Mouse (Mus musculus): ENCODE results near the gene Chmp4b.
A peak's percentile ranks its signal among the peaks of the same experiment; 100 is the strongest.

Gene Chmp4b

DNA sequence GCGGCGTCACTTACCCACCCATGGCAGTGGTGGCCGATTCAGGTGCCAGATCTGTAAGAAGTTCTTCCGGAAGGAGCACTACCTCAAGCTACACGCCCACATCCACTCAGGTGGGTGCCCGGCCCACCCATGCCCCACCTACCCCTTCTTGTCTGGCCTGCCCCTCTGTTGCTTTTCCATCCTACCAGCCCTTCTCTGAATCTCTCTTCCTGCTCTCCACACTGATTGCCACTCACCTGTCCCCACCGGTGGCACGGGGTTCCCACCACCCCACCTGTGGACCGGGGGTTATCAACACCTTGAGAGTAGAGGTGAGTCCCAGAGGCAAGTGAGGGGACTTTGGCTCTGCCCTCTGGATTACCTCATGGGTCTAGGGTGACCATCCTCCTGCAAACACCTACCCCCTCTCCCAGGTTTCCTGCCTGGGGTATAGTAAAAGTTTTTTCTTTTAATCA lies 9.5 kb upstream of the Chmp4b start:
- peak; percentile 41 for DNase-seq

DNA sequence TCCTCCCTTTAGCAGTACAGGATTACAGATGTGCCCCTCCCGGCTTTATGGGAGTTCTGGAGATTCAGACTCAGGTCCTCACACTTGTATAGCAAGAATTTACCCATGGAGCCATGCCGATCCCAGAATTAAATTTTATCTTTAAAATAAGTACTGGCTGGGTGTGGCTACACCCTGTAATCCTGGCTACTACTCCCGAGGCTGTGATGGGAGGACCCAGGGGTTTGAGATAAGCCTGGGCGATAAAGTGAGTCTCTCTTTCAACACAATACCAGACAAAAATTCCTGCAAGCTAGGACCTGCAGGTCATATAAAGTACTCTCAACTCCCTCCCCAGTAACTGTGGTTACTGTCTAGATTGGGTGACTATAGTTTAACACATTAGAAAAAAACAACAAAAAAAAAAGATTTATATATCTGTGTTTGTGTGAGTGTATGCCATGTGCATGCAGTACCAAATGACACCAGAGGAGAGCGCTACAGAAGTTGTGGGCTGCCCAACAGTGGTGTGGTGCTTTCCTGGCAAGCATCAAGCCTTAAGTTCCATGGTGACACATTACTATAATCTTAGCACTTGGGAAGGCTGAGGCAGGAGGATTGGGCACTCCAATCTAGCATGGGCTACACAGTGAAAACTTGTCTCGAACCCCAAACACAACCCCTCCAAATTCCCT lies 8.7 kb upstream of the Chmp4b start:
- DNase-seq: no peak

DNA sequence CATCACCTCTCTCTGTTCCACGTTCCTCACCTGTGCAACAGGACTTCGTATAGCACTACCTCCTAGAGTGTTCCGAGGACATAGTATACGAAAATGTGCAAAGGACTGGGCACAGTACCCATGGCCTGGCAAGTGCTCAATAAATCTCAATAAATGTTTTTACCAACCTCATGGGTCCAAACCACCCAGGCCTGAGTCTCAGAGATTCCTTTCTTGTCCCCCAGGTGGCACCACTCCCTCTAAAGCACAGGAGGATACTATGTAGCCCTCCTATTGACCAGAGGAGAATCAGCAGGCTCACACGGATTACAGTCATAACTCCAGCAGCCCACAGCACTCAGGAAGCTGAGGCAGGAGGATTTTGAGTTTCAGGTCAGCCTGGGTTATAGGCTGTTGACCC lies 4.9 kb upstream of the Chmp4b start:
- DNase-seq: peak; percentile 36

DNA sequence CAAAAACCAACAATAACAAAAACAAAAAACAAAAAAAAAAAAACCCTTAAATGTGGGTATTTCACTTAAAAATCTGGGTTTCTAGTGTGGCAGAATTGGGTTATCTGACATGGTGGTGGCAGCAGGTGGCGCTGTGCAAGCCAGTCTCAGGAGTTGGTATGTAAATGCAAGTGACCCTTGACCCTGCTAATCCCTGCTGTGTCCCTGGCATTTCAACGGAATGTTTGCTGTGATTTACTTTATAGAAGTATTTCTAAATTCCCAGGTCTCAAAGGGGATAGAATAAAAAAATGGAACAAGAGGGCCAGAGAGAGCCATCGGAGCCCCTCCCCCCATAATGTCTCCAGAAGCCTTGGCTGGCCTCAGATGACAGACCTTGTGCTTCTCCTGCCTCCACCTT lies 3.4 kb upstream of the Chmp4b start:
- peak; percentile 71 for DNase-seq

DNA sequence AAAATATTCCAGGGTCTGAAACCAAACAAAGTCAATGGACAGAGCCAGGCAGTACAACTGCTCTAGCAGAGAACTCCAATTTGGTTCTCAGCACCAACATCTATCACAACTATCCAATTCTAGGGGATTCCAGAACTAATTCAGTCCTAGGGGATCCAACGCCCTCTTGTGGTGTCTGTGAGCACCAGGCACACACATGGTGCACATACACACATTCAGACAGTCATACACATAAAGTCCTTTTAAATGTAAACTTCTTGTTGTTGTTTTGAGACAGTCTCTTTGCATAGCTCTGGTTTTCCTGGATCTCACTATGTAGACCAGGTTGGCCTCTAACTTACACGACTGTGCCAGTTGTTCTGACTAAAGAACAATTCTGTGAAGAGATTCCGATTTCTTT lies 1.1 kb upstream of the Chmp4b start:
- DNase-seq: no peak

DNA sequence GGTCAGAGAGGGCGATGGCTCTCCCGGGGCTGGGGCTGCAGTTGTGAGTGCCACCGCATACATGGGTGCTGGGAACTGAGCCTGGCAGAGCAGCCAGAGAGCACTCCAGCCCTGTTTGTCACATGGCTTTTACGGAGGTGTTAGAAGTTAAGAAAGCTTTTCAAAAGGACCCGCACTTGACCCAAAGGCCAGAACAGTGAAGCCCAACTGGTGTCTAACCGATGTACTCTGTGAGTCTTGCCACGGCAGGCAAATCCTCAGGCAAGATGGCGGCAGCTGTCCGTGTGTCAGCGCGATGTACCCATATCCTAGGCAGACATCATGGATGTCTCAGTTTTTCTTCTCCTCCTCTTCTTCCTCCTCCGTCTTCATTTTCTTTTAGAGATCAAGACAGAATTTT lies 3.5 kb downstream of the Chmp4b start:
- DNase-seq: no peak

DNA sequence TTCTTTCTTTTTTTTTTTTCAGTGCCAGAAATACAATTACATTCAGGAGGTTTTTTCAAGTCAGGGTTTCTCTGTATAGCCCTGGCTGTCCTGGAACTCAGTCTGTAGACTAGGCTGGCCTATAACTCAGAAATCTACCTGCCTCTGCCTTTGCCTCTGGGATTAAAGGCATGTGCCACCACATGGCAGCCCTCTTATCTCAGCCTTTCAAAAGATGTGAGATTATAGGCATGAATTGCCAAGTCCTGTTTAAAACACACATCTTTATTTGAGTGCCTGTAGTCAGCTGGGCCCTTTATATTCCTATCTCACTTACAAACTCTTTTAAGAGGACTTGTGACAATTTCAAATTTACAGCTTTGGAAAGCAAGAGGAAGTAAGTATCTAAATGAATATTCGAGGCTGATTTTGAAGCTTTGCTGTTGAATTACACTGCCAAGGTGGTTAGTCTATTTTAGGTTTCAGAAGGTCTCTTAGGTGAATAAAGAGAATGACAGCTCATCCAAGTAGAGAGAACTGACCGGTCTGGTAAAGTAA lies 4.4 kb downstream of the Chmp4b start:
- no peak for DNase-seq

DNA sequence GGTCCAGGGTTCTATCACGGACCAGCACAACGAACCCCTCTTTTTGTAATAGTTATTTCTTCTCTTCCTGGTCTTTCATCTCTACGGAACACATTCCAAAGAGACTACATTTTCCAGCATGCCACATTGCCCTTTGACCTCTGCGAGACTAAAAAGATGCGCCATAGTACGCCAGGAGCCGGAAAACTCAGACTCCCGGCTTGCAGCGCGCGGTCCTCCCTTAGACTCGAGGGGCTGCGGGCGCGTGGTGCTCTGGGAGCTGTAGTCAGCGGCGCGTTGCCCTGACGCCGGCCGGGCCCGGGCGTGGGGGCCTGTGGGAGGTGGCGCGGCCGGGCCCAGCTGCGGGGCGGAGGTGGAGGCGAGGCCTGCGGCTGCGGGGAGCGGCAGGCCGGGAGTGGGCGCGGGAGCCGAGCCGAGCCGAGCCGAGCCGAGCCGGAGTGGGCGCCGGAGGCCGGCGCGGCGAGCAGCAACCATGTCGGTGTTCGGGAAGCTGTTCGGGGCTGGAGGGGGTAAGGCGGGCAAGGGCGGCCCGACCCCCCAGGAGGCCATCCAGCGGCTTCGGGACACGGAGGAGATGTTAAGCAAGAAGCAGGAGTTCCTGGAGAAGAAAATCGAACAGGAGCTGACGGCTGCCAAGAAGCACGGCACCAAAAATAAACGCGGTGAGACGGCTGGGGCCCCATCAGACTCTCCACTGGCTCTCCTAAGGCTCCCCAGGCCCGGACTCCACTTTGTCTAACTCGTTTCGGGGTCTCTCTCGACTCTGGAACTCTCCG lies 5.4 kb downstream of the Chmp4b start:
- DNase-seq: peak; percentile 98

DNA sequence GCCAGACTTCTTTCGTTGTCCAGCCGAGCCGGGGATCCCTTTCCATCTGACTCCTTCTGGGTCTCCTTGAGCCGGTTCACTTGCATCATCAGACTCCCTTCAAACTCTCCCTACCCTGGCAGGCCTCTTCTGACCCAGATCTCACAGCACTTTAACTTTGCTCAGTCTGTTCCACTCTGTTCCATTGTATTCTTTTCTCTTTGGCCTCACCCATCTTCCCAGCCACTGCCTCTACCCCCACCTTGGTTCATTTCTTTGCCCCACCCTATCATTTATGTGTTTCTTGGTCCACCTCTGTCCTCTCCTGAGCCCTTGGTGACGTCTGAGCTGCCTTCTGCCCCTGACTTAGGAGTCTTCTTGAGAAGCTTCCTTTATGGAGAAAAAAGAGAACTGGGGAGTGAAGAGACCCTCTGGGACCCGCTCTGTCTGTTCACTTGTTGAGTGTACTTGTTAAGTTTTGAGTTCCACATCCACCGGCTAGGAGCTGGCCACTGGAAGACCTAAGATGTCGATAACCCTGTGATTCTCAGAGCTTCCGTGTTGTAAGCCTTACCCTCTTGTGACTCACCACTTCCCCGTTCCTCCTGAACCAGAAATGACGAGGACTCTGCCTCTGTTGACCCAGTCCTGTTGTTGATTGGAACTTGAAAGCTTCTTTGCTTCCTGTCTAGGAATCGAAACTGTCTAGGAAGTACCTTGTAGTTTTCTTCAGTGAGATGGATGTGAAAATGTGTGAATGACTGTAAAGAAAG lies 6.2 kb downstream of the Chmp4b start:
- peak; percentile 47 for DNase-seq

DNA sequence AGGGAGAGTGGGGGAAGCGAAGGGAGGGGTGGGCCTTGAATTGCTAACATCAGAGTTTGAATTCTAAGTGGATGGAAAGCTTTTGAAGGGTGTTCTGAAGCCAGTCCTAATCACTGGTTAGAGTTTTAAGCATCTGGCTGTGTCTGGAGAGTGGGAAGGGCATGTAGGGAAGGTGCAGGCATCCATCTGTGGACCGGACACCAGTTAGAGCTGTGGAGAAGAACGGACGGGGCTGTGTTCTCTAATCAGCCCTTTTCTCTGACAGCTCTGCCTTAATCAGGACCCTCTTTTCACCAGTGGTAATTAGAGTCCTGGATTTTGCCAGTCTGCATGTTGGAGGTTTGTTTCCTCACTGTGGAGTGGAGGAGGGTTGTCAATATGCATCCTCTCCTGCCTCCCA lies 7.6 kb downstream of the Chmp4b start:
- DNase-seq: no peak

DNA sequence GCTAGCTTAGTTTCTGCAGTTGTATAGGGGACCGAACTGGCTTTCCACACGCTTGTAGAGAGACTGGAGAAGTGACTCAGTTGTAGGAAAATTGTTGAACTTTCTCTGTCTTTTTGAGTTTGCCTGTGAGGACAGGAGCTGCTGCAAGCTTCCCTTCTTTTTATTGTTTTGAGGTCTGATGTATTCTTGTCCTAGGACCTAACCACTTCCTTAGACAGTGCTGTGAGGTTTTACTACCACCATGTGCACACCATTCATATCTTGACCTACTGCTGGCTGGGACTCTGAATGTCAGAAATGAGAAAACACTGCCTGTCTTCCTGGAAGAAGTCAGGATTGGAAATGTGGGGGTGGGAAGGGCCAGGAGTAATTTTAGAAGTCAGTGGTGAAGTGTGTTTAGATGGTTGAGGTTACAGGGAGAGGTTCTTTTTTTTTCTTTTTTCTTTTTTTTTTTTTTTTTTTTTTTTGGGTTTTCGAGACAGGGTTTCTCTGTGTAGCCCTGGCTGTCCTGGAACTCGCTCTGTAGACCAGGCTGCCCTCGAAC lies 8.1 kb downstream of the Chmp4b start:
- no peak for DNase-seq

DNA sequence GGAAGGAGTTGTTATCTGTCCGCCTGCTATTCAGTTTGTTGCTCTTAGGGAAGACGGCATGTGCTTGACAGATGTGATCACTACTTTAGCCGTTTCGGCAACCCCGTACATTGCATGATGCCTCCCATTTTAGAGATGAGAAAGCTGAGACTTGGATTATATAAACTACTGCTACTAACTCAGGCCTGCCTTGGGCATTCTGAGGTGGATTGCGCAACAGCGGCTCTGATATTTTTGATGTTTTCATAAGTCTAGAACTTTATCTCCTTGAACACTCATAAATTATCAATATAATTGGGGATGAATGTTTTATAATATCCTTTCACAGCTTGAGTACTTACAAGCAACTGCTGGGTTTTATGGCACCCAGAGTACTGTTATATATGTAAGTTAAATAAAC lies 17.2 kb downstream of the Chmp4b start:
- no peak for DNase-seq

DNA sequence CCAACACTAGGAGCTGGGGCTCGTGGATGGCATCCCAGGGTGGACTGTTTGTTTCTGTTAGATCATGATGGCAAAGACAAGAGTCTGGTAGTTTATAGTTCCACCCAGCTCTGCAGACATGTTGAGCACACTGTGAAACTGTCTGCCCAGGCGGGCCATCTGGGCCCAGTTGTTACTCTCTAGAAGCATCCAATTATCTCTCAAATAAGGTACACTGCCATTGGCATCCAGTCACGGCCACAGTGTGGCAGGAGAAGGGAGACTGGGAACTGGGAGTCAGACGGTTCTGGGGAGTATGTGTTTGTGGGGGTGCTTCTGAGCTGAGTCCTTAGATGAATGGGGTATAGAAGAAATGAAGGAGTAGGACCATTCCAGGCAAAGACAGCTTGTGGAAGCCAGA lies 18.6 kb downstream of the Chmp4b start:
- DNase-seq: no peak

DNA sequence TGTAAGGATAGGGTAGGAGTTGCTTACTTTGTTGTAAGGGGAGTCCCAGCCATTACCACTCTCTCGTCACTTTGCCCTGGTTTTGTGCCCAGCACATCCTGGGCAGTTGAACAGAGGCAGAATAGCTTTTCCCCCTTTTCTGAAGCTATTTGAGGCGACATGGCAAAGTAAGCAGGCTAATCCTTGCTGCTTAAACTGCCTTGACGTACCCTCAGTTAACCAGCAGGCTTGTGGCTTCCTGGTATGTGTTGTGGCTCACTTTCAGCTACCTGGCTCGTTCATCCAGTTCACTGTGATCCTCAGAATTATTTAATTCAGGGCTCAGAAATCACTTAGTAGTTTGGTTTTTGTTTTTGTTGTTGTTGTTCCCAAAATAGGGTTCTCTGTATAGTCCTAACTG lies 19.2 kb downstream of the Chmp4b start:
- DNase-seq: no peak

DNA sequence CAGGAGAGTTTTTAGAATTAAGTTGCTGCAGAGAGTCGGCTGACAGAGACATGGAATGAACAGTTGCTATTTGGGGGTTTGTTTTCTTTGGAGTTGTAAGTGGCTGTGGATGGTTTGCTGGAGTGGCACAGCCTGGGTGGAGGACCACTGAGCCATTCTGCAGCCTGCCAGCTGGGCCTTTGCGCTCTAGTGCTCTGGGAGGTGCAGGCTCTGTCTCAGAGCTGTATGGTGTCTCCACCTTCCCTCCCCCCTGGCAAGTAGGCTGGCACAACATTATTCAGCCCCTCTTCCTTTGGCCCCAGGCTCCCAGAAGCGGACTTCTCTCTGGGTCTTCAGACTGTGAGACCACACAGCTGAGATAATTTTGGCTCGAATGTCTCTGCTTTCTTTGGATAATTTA lies 22.5 kb downstream of the Chmp4b start:
- no peak for DNase-seq

DNA sequence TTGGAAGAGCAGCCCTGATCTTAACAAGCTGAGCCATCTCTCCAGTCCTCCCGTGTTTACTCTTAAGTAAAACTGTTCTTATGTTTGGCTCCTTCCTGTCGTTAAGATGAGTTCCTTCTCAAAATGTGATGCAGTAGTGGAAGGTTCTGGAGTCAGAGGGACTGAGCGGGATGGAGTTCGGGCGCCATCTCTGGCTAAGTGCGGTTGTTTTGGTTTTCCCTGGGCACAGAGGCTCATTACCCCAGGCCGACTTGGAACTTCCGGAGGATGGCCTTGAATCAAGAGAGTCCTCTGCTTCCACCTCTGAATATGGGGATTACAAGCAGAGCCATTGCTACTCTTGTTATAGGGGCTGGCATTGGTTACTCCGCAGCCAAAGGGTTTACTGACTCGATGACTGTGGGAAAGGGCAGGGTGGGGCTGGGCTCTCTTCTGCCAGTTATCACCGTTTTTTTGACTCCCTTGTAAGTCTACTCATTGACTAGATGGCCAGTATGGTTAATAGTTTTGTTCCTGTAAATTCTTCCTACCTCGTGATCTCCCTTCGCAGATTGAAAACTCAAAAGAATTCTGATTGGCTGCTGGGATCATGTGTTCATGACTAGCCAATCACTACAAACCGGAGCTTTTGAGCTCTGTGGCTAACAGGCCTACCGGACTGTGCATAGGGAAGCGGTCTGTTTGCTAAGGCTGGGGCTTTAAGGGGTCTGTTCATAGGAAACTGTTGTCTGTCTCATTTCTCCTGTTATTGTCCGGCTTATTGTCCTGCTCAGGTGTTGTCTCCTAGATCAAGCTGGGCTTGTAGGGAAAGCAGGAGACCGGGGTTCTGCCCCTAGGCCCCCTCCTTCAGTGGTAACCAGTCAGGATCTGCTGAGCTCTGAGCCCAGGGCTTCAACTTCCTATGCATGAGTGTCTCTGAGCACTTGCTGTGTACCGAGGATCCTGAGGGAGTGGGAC lies 25.4 kb downstream of the Chmp4b start:
- DNase-seq: peak; percentile 57

DNA sequence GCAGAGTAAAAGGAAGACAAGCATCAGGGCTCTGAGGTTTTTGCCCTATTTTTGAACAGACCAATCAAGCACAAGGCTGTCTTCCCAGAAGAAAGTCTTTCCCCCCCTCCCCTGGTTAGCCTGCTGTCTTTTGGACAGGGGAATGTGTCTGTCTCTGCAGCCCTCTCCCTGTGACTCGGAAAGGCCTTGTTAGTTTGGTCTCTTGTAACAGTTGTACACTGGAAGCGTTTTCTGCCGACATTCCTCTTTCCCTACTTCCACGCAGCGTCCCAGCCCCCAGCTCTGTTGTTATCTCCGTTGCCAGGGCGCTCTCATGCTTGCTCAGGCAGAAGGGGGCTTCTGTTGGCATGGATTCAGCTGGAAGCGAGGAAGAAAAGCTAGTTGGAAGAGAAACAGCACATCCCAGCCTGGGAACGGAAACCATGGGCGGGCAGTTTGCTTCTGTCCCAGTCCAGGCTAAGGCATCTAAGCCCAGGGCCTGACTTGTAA lies 26.2 kb downstream of the Chmp4b start:
- DNase-seq: peak; percentile 83

DNA sequence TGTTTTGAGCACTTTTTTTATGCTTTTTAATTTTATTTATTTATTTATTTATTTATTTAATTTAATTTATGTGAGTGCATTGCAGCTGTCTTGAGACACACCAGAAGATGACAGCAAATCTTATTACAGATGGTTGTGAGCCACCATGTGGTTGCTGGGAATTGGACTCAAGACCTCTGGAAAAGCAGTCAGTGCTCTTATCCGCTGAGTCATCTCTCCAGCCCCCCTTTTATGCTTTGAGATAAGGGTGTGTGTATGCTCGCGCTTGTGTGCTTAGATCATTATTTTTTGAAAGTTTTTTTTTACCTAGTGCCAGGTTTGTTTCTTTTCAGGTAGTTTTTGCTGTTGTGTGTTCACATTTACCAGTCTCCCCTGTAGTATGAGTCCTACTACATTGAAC lies 27.5 kb downstream of the Chmp4b start:
- DNase-seq: no peak

DNA sequence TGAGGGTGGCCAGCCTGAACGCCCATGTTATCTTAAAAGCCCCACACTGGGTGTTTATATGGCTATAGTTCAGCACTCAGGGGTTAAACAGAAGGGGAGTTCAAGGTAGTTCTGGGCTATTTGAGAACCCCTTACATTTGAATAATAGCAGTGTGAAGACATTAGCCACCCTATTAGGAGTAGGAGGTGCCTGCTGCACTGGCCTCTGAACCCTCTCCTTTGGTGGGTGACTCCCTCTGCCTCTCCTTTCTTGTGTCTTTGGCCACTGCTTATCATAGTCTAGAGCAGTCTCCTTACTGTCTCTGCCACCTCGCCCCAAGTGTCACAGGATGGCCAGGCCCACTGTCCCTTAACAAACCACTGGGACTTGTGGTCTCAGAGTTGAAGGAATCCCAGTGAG lies 28.8 kb downstream of the Chmp4b start:
- no peak for DNase-seq

DNA sequence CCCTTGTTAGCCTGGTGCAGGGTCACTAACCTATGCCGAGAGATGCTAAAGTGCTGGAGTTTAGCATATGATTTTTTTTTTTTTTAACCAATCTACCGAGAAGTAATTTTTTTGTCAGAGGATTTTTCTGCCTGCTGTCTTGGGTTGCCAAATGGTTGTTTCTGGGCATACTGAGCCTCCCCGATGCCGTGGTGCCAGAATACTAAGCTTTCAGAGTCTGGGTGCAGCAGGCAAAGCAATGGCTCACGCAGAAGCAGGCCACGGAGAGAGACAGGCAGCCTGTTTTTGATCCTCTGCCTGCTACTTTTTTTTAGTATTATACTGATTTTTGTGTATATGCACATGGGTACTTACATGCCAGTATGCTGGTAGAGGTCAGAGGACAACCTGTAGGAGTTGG lies 29.4 kb downstream of the Chmp4b start:
- no peak for DNase-seq

DNA sequence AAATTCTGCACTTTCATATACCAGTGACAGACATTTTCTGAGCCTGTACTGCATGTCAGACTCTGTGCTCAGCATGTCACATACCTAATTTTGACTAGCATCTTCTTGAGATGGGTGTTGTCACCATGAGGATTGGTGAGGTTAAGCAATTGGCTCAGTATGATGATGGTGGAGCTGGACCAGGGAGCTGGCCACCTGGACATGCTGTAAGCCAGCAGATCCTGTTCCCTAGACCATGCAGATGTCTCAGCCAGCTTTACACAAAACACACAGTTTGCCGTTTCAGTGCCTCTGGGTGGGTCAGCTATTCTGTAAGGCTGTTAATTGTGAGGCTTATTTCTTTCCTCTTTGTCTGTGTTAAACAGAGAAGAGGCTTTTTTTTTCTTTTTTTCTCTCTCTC lies 31.2 kb downstream of the Chmp4b start:
- no peak for DNase-seq

DNA sequence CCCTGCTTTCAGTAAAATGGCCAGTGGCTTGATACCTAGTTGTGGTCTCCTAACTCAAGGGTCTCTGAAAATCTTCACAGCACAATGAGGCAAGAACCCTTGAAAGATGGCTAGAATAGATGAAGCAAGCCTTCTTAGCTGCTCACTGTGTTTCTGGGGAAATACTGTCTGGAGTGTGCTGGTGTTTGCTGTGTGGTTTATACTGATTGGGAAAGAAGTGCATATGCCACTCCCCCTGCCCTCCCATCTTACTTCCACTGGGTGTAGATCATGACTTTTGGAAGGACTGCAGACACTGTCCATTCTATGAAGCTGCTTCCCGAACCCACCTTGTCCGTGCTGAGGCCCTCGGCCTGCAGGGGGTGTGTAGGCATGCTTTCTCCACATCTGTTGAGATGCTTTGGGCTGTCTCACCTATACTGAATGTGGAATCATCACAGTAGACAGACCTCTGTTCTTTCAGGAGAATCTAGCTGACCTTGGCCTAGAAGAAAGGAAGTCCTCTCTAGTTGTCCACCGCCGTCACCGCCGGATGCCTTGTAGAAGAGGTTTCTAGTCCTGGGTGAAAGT lies 33.5 kb downstream of the Chmp4b start:
- no peak for DNase-seq

Measured in kidney, postnatal 14 days (tissue).